Mouse (Mus musculus) stomach, postnatal 0 days (tissue): ENCODE measurements at regions not wholly inside any gene's neighbourhood (a gene's known extent, or its start where the extent isn't known, plus 50 kb on each side); places are given as distances from the start of the nearest gene placed in this dataset.

Experiments used
- CTCF ChIP-seq: IDR thresholded peaks from 2 replicates; pipeline ENCODE4 v1.5.1; 2016; ENCODE audit warnings: antibody characterized with exemption, low read depth, mild to moderate bottlenecking, moderate library complexity
- EP300 ChIP-seq: optimal IDR thresholded peaks from 2 replicates; pipeline ENCODE3; 2016; ENCODE audit warnings: antibody characterized with exemption

DNA sequence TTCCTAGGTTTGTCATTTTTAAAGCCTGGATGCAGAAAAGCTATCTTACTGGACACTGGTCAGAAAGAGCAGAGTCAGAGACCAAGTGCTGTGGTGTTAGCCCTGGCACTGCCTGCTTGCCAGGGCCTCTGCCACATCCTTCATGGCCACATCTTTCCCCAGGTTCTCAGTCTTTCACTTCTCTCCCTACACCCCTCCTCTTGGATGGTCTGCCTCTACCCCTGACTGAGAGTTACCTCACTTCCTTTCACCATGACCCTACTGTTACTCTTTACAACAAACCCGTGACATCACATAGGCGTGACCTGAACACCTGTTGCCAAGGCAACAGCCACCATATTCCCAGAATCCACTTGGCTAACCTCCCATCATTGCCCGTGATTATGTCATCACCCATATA, 191.6 kb upstream of the Jade1 start:
- TF ChIP-seq CTCF (no peak), EP300 (no peak)
